ENCODE assay signal across 8 mouse cellular contexts in genomic region chr7:49974841-49975440, GRCm38 (mm10). TPM values are rescaled to one million over a fixed set of nuclear protein-coding genes. Genes with fewer than 3 reads are reported as not detected.
DNase-seq lines count a peak whose midpoint lies in the region; ATAC-seq lines count a peak whose summit lies in the region.

TSS of gene Nell1 (plus strand) at chr7:49974864.

- WGBS in embryonic facial prominence, embryonic 10.5 days: under 1% methylated on average over 52 of the region's 52 CpGs
- WGBS in hindbrain, embryonic 13.5 days: under 1% methylated on average over 52 of the region's 52 CpGs
- WGBS in liver, embryonic 15.5 days (ENCODE audit: insufficient replicate concordance): under 1% methylated on average over 52 of the region's 52 CpGs

- peak; percentile 65 for ATAC-seq in hindbrain, embryonic 13.5 days (ENCODE audit: low FRiP score)
- no peak for ATAC-seq in liver, embryonic 15.5 days (ENCODE audit: insufficient read depth)
- no peak for ATAC-seq in granulocyte monocyte progenitor cell, adult 5-6 weeks (replicated peaks; ENCODE audit: poor library complexity, severe bottlenecking)
- ATAC-seq in activated CD4-positive, CD25-positive, alpha-beta regulatory T cell, adult 4 months: no peak

- no peak within 1 kb of the TSS; the same call in 1 of the 2 replicates for H3K27ac ChIP-seq in embryonic facial prominence, embryonic 10.5 days (replicated peaks)
- peak within 1 kb of the TSS; percentile 62 for H3K27ac ChIP-seq in hindbrain, embryonic 13.5 days
- H3K27ac ChIP-seq in liver, embryonic 15.5 days (replicated peaks): no peak within 1 kb of the TSS

- H3K27me3 ChIP-seq in embryonic facial prominence, embryonic 10.5 days (replicated peaks; ENCODE audit: low read depth, poor library complexity, severe bottlenecking): peaks cover 91% of the 10 kb centered on the region
- H3K27me3 ChIP-seq in hindbrain, embryonic 13.5 days: peaks cover 75% of the 10 kb centered on the region
- peaks cover 60% of the 10 kb centered on the region for H3K27me3 ChIP-seq in liver, embryonic 15.5 days

- peak within 1 kb of the TSS; percentile 75 for H3K9ac ChIP-seq in hindbrain, embryonic 13.5 days
- no peak within 1 kb of the TSS for H3K9ac ChIP-seq in liver, embryonic 15.5 days

- H3K36me3 ChIP-seq in embryonic facial prominence, embryonic 10.5 days (replicated peaks): no peaks in the 10 kb centered on the region
- no peaks in the 10 kb centered on the region for H3K36me3 ChIP-seq in hindbrain, embryonic 13.5 days
- H3K36me3 ChIP-seq in liver, embryonic 15.5 days (replicated peaks): no peaks in the 10 kb centered on the region

- peak within 1 kb of the TSS; percentile 92 for H3K4me2 ChIP-seq in hindbrain, embryonic 13.5 days
- H3K4me2 ChIP-seq in liver, embryonic 15.5 days: peak within 1 kb of the TSS; percentile 32

- H3K4me1 ChIP-seq in embryonic facial prominence, embryonic 10.5 days: peaks cover 17% of the 10 kb centered on the region
- H3K4me1 ChIP-seq in hindbrain, embryonic 13.5 days (replicated peaks): peaks cover 23% of the 10 kb centered on the region
- no peaks in the 10 kb centered on the region for H3K4me1 ChIP-seq in liver, embryonic 15.5 days (replicated peaks)

- peak within 1 kb of the TSS; percentile 68 for H3K4me3 ChIP-seq in embryonic facial prominence, embryonic 10.5 days
- H3K4me3 ChIP-seq in hindbrain, embryonic 13.5 days: peak within 1 kb of the TSS; percentile 56
- peak within 1 kb of the TSS; percentile 8; the same call in 1 of the 2 replicates for H3K4me3 ChIP-seq in liver, embryonic 15.5 days (replicated peaks)

- DNase-seq in layer of hippocampus, adult 18-20 months (ENCODE audit: low spot score in 2 of 2): peak in 1 of 2 experiments; percentile 25
- no peak for DNase-seq in layer of hippocampus, adult 9-10 months (ENCODE audit: low spot score)
- peak; percentile 68 for DNase-seq in embryonic facial prominence, embryonic 10.5 days (ENCODE audit: low spot score)
- peak; percentile 47 for DNase-seq in right cerebral cortex, postnatal 4 days

- H3K9me3 ChIP-seq in embryonic facial prominence, embryonic 10.5 days: no peaks in the 10 kb centered on the region
- H3K9me3 ChIP-seq in hindbrain, embryonic 13.5 days: no peaks in the 10 kb centered on the region
- H3K9me3 ChIP-seq in liver, embryonic 15.5 days (replicated peaks): no peaks in the 10 kb centered on the region

RNA-seq across cellular contexts. Expression of gene Nell1, which starts in this region (rescaled TPM):
- 10 to 100 TPM; 46.5 to 53.6 TPM for total RNA-seq in layer of hippocampus, adult 18-20 months (2021)
- polyA plus RNA-seq in embryonic facial prominence, embryonic 10.5 days (2016; fragmentation: Nextera tagmentation; extraction: Ambion mirVana): 0.39 and 0.76 TPM in 2 replicates
- 15.7 and 16.4 TPM in 2 replicates for polyA plus RNA-seq in hindbrain, embryonic 13.5 days (2015; fragmentation: Nextera tagmentation; extraction: Ambion mirVana)
- polyA plus RNA-seq in liver, embryonic 15.5 days (2015; fragmentation: Nextera tagmentation; extraction: Ambion mirVana): 0.14 TPM in 1 of 2 replicates, not detected in the other
- not detected in 2 replicates for total RNA-seq in granulocyte monocyte progenitor cell, adult 5-6 weeks (2014; fragmentation: Nextera tagmentation)
- not detected in 2 replicates for total RNA-seq in granulocyte monocyte progenitor cell, adult 5-6 weeks (2017)
- under 1 TPM in 1 of 2 experiments, not detected in 1; 0.05 TPM for polyA plus RNA-seq in activated CD4-positive, CD25-positive, alpha-beta regulatory T cell, adult 4 months (2017; shearing (Covaris generic))

Comparison
In these comparisons a context has a peak if more than half of its experiments do, and no peak if none do; other contexts are left out.
1. RNA of gene Nell1 (total RNA-seq): 46.5 to 53.6 TPM in layer of hippocampus, adult 18-20 months; not detected in granulocyte monocyte progenitor cell, adult 5-6 weeks; every median in the first group is over 10 times any median in the second.
2. Peak in DNase-seq and H3K4me3 ChIP-seq in embryonic facial prominence, embryonic 10.5 days; RNA of the gene not detected or under 1 TPM.
3. H3K4me3 ChIP-seq: peak in every context shown above with its lines; median percentile 68 in embryonic facial prominence, embryonic 10.5 days; 56 in hindbrain, embryonic 13.5 days; 8 in liver, embryonic 15.5 days.